Comparison of ENCODE assay signal across 30 mouse cellular contexts in genomic region chr16:97720093-97720492, GRCm38 (mm10). TPM values are rescaled to one million over a fixed set of nuclear protein-coding genes. Genes with fewer than 3 reads are reported as not detected.
A peak's percentile ranks its signal among the peaks of the same experiment; 100 is the strongest.
DNase-seq lines count a peak whose midpoint lies in the region; ATAC-seq and TF ChIP-seq lines count a peak whose summit lies in the region.
"Had no signal": no experiment of that assay in that cellular context is flagged by ENCODE, and none has a peak within 500 bp of the region (broad histone marks: within the 10 kb centered on the region; RNA-seq: fewer than 3 reads in every experiment).

No protein-coding gene starts in this region.

- no peaks in the 10 kb centered on the region for H3K9me3 ChIP-seq in intestine, postnatal 0 days (ENCODE audit: control insufficient read depth)
- no peaks in the 10 kb centered on the region for H3K9me3 ChIP-seq in stomach, embryonic 15.5 days
- H3K9me3 ChIP-seq: embryonic facial prominence, embryonic 10.5 days; heart, embryonic 15.5 days; hindbrain, embryonic 10.5 days; hindbrain, embryonic 13.5 days had no signal

- WGBS in intestine, postnatal 0 days: 55% methylated on average over 1 of the region's 1 CpGs
- 61% methylated on average over 1 of the region's 1 CpGs for WGBS in stomach, embryonic 15.5 days

- ATAC-seq in intestine, postnatal 0 days: peak; percentile 75
- ATAC-seq in stomach, embryonic 15.5 days (ENCODE audit: insufficient read depth, low FRiP score, low read depth): no peak
- ATAC-seq: CD4-positive, CD25-positive, alpha-beta regulatory T cell, adult 4 months; forebrain, embryonic 14.5 days; hindbrain, embryonic 16.5 days had no signal

- H3K27me3 ChIP-seq in intestine, postnatal 0 days (replicated peaks; ENCODE audit: control insufficient read depth, insufficient read depth, low read length): no peaks in the 10 kb centered on the region
- H3K27me3 ChIP-seq in stomach, embryonic 15.5 days (replicated peaks): no peaks in the 10 kb centered on the region
- H3K27me3 ChIP-seq: embryonic facial prominence, embryonic 13.5 days; heart, embryonic 12.5 days; heart, embryonic 15.5 days; hindbrain, embryonic 13.5 days had no signal

- peak; percentile 18 for DNase-seq in lung, postnatal 36 days
- no peak for DNase-seq in lung, postnatal 10 days
- no peak for DNase-seq in left cerebral cortex, postnatal 4 days
- DNase-seq in urinary bladder, postnatal 4 days (ENCODE audit: low spot score in 2 of 2): no peak
- DNase-seq in adrenal gland, postnatal 14 days: no peak
- DNase-seq: adrenal gland, adult 2 months; adrenal gland, postnatal 25 days; cerebellum, adult 11-12 months; cerebellum, adult 8-10 months; cerebellum, postnatal 10 days; cerebellum, postnatal 36 days; embryo, embryonic 11 days; gastrocnemius, postnatal 25 days; heart, adult 18-20 months; heart, postnatal 10 days; heart, postnatal 36 days had no signal

- H3K9ac ChIP-seq in intestine, postnatal 0 days (ENCODE audit: low read depth, low read length): no peak overlapping the region
- no peak overlapping the region for H3K9ac ChIP-seq in stomach, embryonic 15.5 days
- H3K9ac ChIP-seq: embryonic facial prominence, embryonic 13.5 days; heart, embryonic 12.5 days; heart, embryonic 15.5 days; hindbrain, embryonic 13.5 days had no signal

- H3K36me3 ChIP-seq in intestine, postnatal 0 days (ENCODE audit: control insufficient read depth, insufficient read depth): no peaks in the 10 kb centered on the region
- no peaks in the 10 kb centered on the region for H3K36me3 ChIP-seq in stomach, embryonic 15.5 days
- H3K36me3 ChIP-seq: embryonic facial prominence, embryonic 10.5 days; embryonic facial prominence, embryonic 13.5 days; heart, embryonic 12.5 days; heart, embryonic 15.5 days; hindbrain, embryonic 10.5 days; hindbrain, embryonic 13.5 days had no signal

- H3K27ac ChIP-seq in intestine, postnatal 0 days (ENCODE audit: low read depth, low read length): no peak overlapping the region
- H3K27ac ChIP-seq in stomach, embryonic 15.5 days: peak overlapping the region; percentile 11; the same call in 1 of the 2 replicates
- H3K27ac ChIP-seq: embryonic facial prominence, embryonic 10.5 days; embryonic facial prominence, embryonic 13.5 days; heart, embryonic 15.5 days; hindbrain, embryonic 10.5 days; hindbrain, embryonic 13.5 days had no signal

- H3K4me3 ChIP-seq in intestine, postnatal 0 days (ENCODE audit: low read depth, low read length): no peak overlapping the region
- no peak overlapping the region for H3K4me3 ChIP-seq in stomach, embryonic 15.5 days (replicated peaks)
- H3K4me3 ChIP-seq: embryonic facial prominence, embryonic 10.5 days; embryonic facial prominence, embryonic 13.5 days; erythroblast, embryonic 14.5 days; heart, embryonic 12.5 days; heart, embryonic 15.5 days; hindbrain, embryonic 10.5 days; hindbrain, embryonic 13.5 days had no signal

- H3K4me2 ChIP-seq in intestine, postnatal 0 days (replicated peaks; ENCODE audit: low read depth): no peak overlapping the region
- no peak overlapping the region for H3K4me2 ChIP-seq in stomach, embryonic 15.5 days
- H3K4me2 ChIP-seq: embryonic facial prominence, embryonic 13.5 days; heart, embryonic 12.5 days; heart, embryonic 15.5 days; hindbrain, embryonic 13.5 days had no signal

- intact Hi-C loops in left cerebral cortex, postnatal 4 days (cut with DNase I): no loop called here

- H3K4me1 ChIP-seq in intestine, postnatal 0 days (replicated peaks; ENCODE audit: control insufficient read depth, insufficient read depth, low read length): no peaks in the 10 kb centered on the region
- peaks cover 4% of the 10 kb centered on the region; the same call in 1 of the 2 replicates for H3K4me1 ChIP-seq in stomach, embryonic 15.5 days
- H3K4me1 ChIP-seq: embryonic facial prominence, embryonic 13.5 days; hindbrain, embryonic 10.5 days; hindbrain, embryonic 13.5 days had no signal

- TF ChIP-seq CTCF in intestine, postnatal 0 days (IDR thresholded peaks at IDR 0.05; ENCODE audit: low read depth): no peak

RNA-seq across cellular contexts. Expression of gene Ripk4, which starts 43.5 kb away (rescaled TPM):
- 11.9 and 12.9 TPM in 2 replicates for polyA plus RNA-seq in intestine, postnatal 0 days (2015; fragmentation: Nextera tagmentation; extraction: Ambion mirVana)
- 24.0 and 27.1 TPM in 2 replicates for polyA plus RNA-seq in stomach, embryonic 15.5 days (2015; fragmentation: Nextera tagmentation; extraction: Ambion mirVana)
- under 1 TPM; 0.38 to 0.40 TPM for total RNA-seq in left cerebral cortex, postnatal 4 days (2021)
- 0.70 and 1.0 TPM in 2 replicates for total RNA-seq in adrenal gland, postnatal 14 days (2021)
- total RNA-seq: gastrocnemius, postnatal 25 days; MEL had no signal
- polyA plus RNA-seq: C2C12; erythroblast, embryonic 14.5 days had no signal
